Mouse (Mus musculus) midbrain, embryonic 10.5 days (tissue): ENCODE results near the gene Asic1. TPM values are rescaled to one million over a fixed set of nuclear protein-coding genes. Genes with fewer than 3 reads are reported as not detected.

Experiments used
- DNase-seq: peaks from one replicate; pipeline ENCODE4 v3.0.0-alpha.2; 2017; ENCODE audit warnings: low spot score
- H3K27ac ChIP-seq: fragments of 300-500 bp; sonication (generic); replicated peaks from 2 replicates; pipeline ENCODE4 v1.5.1; 2016; ENCODE audit warnings: mild to moderate bottlenecking
- H3K27me3 ChIP-seq: fragments of 300-500 bp; sonication (generic); 2 replicates; pipeline ENCODE4 v1.6.1; 2016; ENCODE audit warnings: low read depth, mild to moderate bottlenecking; ENCODE audit not compliant: poor library complexity, severe bottlenecking
- H3K36me3 ChIP-seq: fragments of 300-500 bp; sonication (generic); 2 replicates; pipeline ENCODE4 v1.6.1; 2016; ENCODE audit warnings: mild to moderate bottlenecking, moderate library complexity
- H3K4me1 ChIP-seq: fragments of 300-500 bp; sonication (generic); 2 replicates; pipeline ENCODE4 v1.6.1; 2016
- H3K4me3 ChIP-seq: fragments of 300-500 bp; sonication (generic); 2 replicates; pipeline ENCODE4 v1.5.1; 2016; ENCODE audit warnings: mild to moderate bottlenecking, moderate library complexity
- H3K9me3 ChIP-seq: fragments of 300-500 bp; sonication (generic); replicated peaks from 2 replicates; pipeline ENCODE4 v1.6.1; 2016; ENCODE audit warnings: mild to moderate bottlenecking
- WGBS: fragments of 180-500 bp; shearing (Covaris S2); methylation state at CpG from one replicate; pipeline ENCODE4 v1.1.7; 2016; 5-methylcytosine and 5-hydroxymethylcytosine counted together
- polyA plus RNA-seq: library from polyadenylated mRNA; unstranded; fragments of >200 nt; fragmentation: Nextera tagmentation; extraction: Ambion mirVana; gene quantifications from 2 replicates; pipeline ENCODE4 v1.2.1, GENCODE M21; 2016

Gene Asic1
- polyA plus RNA-seq: 6.0 and 14.9 TPM in 2 replicates

GRCm38 (mm10) chr15:99670154-99670821, at the start of gene Asic1:
Asic1 (plus strand) TSS chr15:99670368.
- H3K27ac ChIP-seq: peak within 1 kb of the TSS; percentile 81
- no peaks in the 10 kb centered on the region for H3K36me3 ChIP-seq
- H3K4me3 ChIP-seq: peak within 1 kb of the TSS; percentile 68
- no peaks in the 10 kb centered on the region for H3K9me3 ChIP-seq
- peaks cover 84% of the 10 kb centered on the region for H3K27me3 ChIP-seq
- DNase-seq: peak; percentile 68
- peaks cover 59% of the 10 kb centered on the region for H3K4me1 ChIP-seq
- WGBS: 2% methylated on average over 74 of the region's 74 CpGs

GRCm38 (mm10) chr15:99622063-99622462, 48.1 kb upstream of the Asic1 start:
- Histone ChIP-seq H3K9me3 (no peaks in the 10 kb centered on the region), H3K4me3 (no peak overlapping the region), H3K4me1 (no peaks in the 10 kb centered on the region), H3K27me3 (no peaks in the 10 kb centered on the region), H3K36me3 (peaks cover 82% of the 10 kb centered on the region), H3K27ac (no peak overlapping the region)
- no peak for DNase-seq
- 94% methylated on average over 11 of the region's 11 CpGs for WGBS

- Histone ChIP-seq H3K4me3 (no peak overlapping the region), H3K9me3 (0 out of 2 replicates have a peak, but pooled peaks cover 6% of the 10 kb centered on the region), H3K27me3 (no peaks in the 10 kb centered on the region), H3K27ac (no peak overlapping the region), H3K36me3 (peaks cover 98% of the 10 kb centered on the region), H3K4me1 (no peaks in the 10 kb centered on the region)
- DNase-seq: no peak
Measured at GRCm38 (mm10) chr15:99631618-99632017, 38.5 kb upstream of the Asic1 start.

GRCm38 (mm10) chr15:99634702-99635101, 35.5 kb upstream of the Asic1 start:
- Histone ChIP-seq H3K27me3 (no peaks in the 10 kb centered on the region), H3K36me3 (peaks cover 100% of the 10 kb centered on the region), H3K27ac (no peak overlapping the region), H3K4me1 (no peaks in the 10 kb centered on the region), H3K9me3 (0 out of 2 replicates have a peak, but pooled peaks cover 6% of the 10 kb centered on the region), H3K4me3 (no peak overlapping the region)
- no peak for DNase-seq
- WGBS: 95% methylated on average over 7 of the region's 7 CpGs

- no peak for DNase-seq
- Histone ChIP-seq H3K27ac (peak overlapping the region; percentile 63; the same call in 1 of the 2 replicates), H3K27me3 (no peaks in the 10 kb centered on the region), H3K4me1 (0 out of 2 replicates have a peak, but pooled peaks cover 2% of the 10 kb centered on the region), H3K4me3 (no peak overlapping the region), H3K9me3 (no peaks in the 10 kb centered on the region), H3K36me3 (peaks cover 100% of the 10 kb centered on the region)
- 90% methylated on average over 12 of the region's 12 CpGs for WGBS
Measured at GRCm38 (mm10) chr15:99637405-99638123, 32.6 kb upstream of the Asic1 start.

- H3K27ac ChIP-seq: 0 out of 2 replicates have a peak overlapping the region, but pooled peaks have one; percentile 33
- 0 out of 2 replicates have a peak, but pooled peaks cover 4% of the 10 kb centered on the region for H3K4me1 ChIP-seq
- WGBS: 88% methylated on average over 5 of the region's 5 CpGs
- no peaks in the 10 kb centered on the region for H3K27me3 ChIP-seq
- no peak for DNase-seq
- H3K36me3 ChIP-seq: peaks cover 99% of the 10 kb centered on the region
- no peaks in the 10 kb centered on the region for H3K9me3 ChIP-seq
- no peak overlapping the region for H3K4me3 ChIP-seq
Measured at GRCm38 (mm10) chr15:99638124-99638485, 32.1 kb upstream of the Asic1 start.

- H3K27me3 ChIP-seq: no peaks in the 10 kb centered on the region
- no peak overlapping the region; the same call in 1 of the 2 replicates for H3K27ac ChIP-seq
- no peaks in the 10 kb centered on the region for H3K9me3 ChIP-seq
- no peak for DNase-seq
- peaks cover 41% of the 10 kb centered on the region for H3K4me1 ChIP-seq
- H3K4me3 ChIP-seq: no peak overlapping the region
- WGBS: 91% methylated on average over 6 of the region's 6 CpGs
- peaks cover 54% of the 10 kb centered on the region for H3K36me3 ChIP-seq
Measured at GRCm38 (mm10) chr15:99642622-99643021, 27.5 kb upstream of the Asic1 start.

GRCm38 (mm10) chr15:99643832-99644231, 26.3 kb upstream of the Asic1 start:
- Histone ChIP-seq H3K4me3 (no peak overlapping the region), H3K27ac (no peak overlapping the region), H3K36me3 (peaks cover 42% of the 10 kb centered on the region), H3K27me3 (no peaks in the 10 kb centered on the region), H3K4me1 (peaks cover 53% of the 10 kb centered on the region), H3K9me3 (no peaks in the 10 kb centered on the region)
- WGBS: 90% methylated on average over 10 of the region's 10 CpGs
- no peak for DNase-seq

- Histone ChIP-seq H3K27me3 (no peaks in the 10 kb centered on the region), H3K27ac (no peak overlapping the region; the same call in 1 of the 2 replicates), H3K9me3 (no peaks in the 10 kb centered on the region), H3K36me3 (peaks cover 32% of the 10 kb centered on the region), H3K4me1 (peaks cover 62% of the 10 kb centered on the region), H3K4me3 (no peak overlapping the region)
- WGBS: 77% methylated on average over 7 of the region's 7 CpGs
- no peak for DNase-seq
Measured at GRCm38 (mm10) chr15:99644776-99645175, 25.4 kb upstream of the Asic1 start.

GRCm38 (mm10) chr15:99648326-99648725, 21.8 kb upstream of the Asic1 start:
- peaks cover 13% of the 10 kb centered on the region for H3K27me3 ChIP-seq
- peaks cover 84% of the 10 kb centered on the region for H3K4me1 ChIP-seq
- no peak for DNase-seq
- H3K9me3 ChIP-seq: no peaks in the 10 kb centered on the region
- H3K36me3 ChIP-seq: no peaks in the 10 kb centered on the region; the same call in 1 of the 2 replicates
- WGBS: 59% methylated on average over 4 of the region's 4 CpGs
- H3K27ac ChIP-seq: peak overlapping the region; percentile 39; the same call in 1 of the 2 replicates
- peak overlapping the region; percentile 18 for H3K4me3 ChIP-seq

GRCm38 (mm10) chr15:99649067-99649761, 21.0 kb upstream of the Asic1 start:
- peaks cover 90% of the 10 kb centered on the region for H3K4me1 ChIP-seq
- H3K27me3 ChIP-seq: peaks cover 22% of the 10 kb centered on the region
- H3K27ac ChIP-seq: no peak overlapping the region; the same call in 1 of the 2 replicates
- DNase-seq: no peak
- WGBS: 54% methylated on average over 6 of the region's 6 CpGs
- no peaks in the 10 kb centered on the region for H3K9me3 ChIP-seq
- H3K36me3 ChIP-seq: no peaks in the 10 kb centered on the region; the same call in 1 of the 2 replicates
- peak overlapping the region; percentile 98 for H3K4me3 ChIP-seq

GRCm38 (mm10) chr15:99650304-99650703, 19.9 kb upstream of the Asic1 start:
- H3K4me1 ChIP-seq: peaks cover 80% of the 10 kb centered on the region
- H3K27me3 ChIP-seq: peaks cover 33% of the 10 kb centered on the region
- H3K27ac ChIP-seq: peak overlapping the region; percentile 97; the same call in 1 of the 2 replicates
- H3K36me3 ChIP-seq: no peaks in the 10 kb centered on the region; the same call in 1 of the 2 replicates
- DNase-seq: no peak
- H3K4me3 ChIP-seq: peak overlapping the region; percentile 98
- no peaks in the 10 kb centered on the region for H3K9me3 ChIP-seq
- 55% methylated on average over 2 of the region's 2 CpGs for WGBS
